Mouse (Mus musculus) erythroblast, embryonic 14.5 days (primary cell): Measurements from ENCODE around the gene Slc24a3.

Experiments
- GATA1 ChIP-seq: IDR thresholded peaks from 2 replicates; pipeline ENCODE4 v1.6.1; 2012; ENCODE audit warnings: low read length, inconsistent platforms, mixed read lengths
- TAL1 ChIP-seq: IDR thresholded peaks from 3 replicates; pipeline ENCODE4 v1.6.1; 2012; ENCODE audit warnings: low read length, inconsistent platforms, mixed read lengths

DNA sequence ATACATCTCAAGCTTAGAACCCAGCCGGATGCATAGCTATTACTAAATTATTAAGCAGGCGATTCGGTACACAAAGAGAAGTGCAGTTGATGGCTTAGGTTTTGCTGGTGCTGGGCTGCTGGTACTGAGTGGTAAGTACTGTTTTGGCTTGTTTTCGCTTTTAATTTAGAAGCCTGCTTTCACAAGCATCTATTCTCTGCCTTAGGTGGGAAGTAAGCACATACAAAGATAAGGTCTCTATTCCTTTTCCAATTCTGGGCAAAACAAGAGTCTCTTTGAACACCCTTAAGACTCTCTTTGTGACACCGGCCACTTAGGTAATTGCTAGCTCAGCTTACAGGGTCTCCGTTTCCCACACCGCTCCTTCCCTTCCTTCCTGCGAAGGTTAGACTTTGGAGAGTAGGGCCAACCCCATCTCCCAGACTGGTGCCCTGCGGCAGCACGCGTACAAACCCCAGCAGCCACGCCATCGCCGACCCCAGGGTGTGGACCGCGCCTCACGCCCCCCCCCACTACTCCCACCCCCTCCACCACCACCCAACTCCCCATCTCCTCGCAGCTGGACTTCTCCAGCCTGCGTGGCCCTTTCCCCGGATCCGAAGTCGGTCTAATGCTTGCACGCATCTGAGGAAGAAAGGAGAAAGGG lies 507.1 kb downstream of the Slc24a3 start:
- no peak for TF ChIP-seq GATA1
- TF ChIP-seq TAL1, result no peak
